Mouse (Mus musculus) right cerebral cortex, postnatal 14 days (tissue): Measurements from ENCODE around the gene Sptbn1.

ENCODE experiments used
- DNase-seq: peaks from one replicate; pipeline ENCODE4 v3.0.0; 2022

The Sptbn1 gene

DNA sequence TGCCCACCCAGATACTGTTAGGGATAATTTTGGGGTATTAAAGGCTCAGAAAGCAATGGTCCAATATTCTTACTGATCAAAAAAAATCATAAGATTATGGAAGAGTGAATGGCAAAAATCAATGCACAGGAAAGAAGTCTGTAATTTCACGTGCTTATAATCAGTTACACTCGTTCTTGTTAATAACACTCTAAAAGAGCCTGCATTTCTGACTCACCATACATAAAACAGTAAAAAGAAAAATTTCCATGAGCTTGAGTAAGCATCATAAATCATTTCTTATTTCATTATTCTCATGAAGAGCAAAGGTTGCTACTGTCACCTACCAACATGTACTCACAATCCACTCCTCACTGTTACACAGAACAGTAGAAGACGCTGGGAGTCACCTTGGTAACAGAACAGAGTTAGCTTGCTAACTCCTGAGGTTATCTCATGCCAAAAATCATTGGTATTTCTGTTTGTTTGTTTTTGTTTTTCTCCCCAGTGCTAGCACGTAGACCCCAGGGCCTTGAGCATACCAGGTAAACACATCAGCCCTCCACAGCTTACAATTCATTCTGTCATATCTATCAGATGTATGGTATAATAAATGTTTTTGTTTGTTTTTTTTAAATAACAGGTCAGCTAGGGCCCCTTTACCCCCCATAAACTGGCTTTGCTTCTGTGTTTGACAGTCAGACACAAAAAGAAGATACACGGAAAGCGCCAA lies 57.7 kb downstream of the Sptbn1 start:
- DNase-seq, result no peak

GRCm38 (mm10) chr11:30209495-30209894 lies 58.5 kb downstream of the Sptbn1 start:
- DNase-seq, result no peak

GRCm38 (mm10) chr11:30204398-30204797 lies 63.6 kb downstream of the Sptbn1 start:
- DNase-seq, result no peak

GRCm38 (mm10) chr11:30200391-30200790 lies 67.6 kb downstream of the Sptbn1 start:
- DNase-seq, result no peak

GRCm38 (mm10) chr11:30198091-30198675 lies 69.8 kb downstream of the Sptbn1 start:
- DNase-seq, result peak; percentile 21

DNA sequence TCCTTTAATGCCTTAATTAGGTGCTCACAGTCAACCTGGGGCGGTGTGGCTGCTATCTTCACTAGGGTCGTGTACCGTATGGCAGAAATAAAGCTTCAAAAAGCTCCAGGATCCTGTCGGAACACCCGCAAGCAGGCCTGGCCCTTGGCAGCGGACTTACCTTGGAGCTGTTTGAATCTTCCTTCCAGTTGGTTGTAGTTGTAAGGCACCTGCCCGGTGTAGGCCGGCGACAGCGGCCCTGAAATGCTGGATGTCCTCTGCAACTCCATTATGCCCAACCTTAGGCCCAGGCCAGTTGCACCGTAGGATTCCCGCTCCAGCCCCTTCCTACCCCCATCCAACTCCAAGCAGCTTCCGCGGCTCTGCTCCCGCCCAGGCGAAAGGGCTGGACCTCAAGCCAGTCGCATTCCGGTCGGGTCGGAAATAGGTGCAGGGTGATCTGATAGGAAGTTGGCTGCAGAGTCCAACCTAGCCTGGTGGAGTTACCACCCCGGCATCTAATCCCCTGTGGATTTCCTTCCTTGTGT lies 70.3 kb downstream of the Sptbn1 start:
- no peak for DNase-seq

DNA sequence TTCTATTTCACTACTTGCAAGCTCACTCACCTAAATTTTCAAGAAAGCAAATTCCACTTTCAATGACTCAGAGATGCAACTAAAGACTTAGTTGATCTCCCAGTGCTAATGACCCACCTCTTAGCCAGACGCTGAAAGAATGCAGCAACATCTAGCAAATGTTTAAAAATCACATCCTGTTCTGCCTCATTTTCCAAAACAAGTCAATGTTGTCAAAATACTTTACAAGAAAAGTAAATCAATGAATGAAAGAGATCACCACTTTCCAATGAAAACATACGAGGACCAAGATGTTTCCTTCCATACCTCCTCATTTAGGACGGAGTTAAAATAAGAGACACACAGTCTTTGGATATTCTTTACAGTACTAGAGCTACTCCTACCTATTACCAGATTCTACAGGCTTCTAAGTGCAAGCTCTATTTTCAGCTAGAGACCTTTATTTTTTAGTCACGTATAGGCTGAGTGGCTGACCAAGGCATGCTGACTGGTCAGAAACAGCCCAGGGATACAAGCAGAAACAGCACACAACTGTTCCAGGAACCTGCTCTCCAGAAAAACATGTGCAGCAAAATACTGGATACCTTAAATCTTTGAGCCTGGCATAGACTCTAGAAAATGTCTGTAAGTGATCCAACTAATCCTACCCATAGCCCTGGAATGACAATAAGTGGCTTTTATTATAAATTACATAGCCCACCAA lies 71.5 kb downstream of the Sptbn1 start:
- DNase-seq, result no peak

DNA sequence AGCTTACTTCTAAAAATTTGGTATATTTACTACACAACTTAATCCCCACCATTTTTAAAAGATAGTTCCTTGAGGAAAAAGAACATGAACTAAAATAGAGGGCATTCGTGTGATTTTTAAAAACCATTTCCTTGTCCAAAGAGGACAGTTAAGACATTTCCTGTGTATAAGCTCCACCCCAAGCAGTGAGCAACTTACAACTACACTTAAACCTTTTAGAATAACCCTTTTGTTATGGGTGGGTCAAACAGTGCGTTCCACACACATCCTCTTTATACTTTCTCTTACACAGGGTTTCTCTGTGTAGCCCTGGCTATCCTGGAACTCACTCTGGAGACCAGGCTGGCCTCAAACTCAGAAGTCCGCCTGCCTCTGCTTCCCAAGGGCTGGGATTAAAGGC lies 72.2 kb downstream of the Sptbn1 start:
- no peak for DNase-seq

DNA sequence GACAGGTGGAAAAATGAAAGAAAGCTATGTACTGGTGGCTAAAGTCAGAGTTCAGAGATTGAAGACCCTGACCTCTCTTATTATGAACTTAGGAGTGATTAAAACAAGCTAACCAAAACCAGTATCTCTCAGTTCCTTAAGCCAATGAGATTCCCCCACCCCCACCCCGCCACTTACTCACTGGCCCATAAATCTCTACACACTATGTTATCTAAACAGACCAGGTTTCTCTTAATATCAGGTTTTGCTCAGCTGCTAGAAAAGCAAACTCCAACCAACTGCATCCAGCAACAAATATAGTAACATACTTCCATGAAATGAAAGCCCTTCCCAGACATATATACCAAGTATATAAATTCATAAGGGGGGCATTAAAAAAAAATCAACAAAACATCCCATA lies 73.2 kb downstream of the Sptbn1 start:
- no peak for DNase-seq

DNA sequence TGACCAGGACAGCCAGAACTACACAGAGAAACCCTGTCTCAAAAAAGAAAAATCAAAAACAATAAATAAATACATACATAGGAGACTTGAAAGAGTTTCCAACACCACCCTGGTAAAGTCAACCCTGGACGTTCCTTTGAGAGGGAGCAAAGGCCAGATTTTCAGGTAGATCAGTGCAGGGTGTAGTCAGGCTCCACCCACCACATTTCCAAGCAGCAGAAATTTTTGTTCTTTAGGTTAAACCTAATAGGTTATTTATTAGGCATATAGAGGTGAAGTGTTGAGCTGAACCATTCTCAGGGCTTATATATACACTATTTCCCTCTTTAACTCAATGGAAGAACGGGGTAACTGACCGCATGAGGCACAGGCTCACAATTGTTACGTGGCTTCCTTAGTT lies 77.0 kb downstream of the Sptbn1 start:
- no peak for DNase-seq

DNA sequence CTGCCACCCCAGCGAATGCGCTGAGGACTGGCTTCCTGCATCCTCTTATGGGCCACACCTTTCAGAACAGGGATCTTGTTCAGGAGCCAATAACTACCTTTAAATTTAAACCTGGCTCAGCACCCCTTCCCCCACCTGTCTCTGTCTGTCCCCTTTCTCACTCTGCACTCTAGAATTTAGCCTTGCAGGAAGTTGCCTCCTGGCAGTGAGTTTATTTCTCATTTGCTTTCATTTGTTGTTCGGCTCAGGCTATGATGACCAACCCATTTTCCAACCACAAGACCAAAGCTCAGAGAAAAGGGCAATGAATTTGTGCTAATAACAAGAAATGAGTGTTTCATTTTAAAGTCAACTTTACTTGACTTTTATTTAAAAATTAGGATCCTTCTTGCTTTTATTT lies 77.9 kb downstream of the Sptbn1 start:
- no peak for DNase-seq

GRCm38 (mm10) chr11:30186902-30187470 lies 81.0 kb downstream of the Sptbn1 start:
- DNase-seq, result no peak

GRCm38 (mm10) chr11:30184527-30184926 lies 83.4 kb downstream of the Sptbn1 start:
- DNase-seq, result no peak

GRCm38 (mm10) chr11:30182716-30183411 lies 85.1 kb downstream of the Sptbn1 start:
- DNase-seq, result no peak

GRCm38 (mm10) chr11:30178193-30178592 lies 89.8 kb downstream of the Sptbn1 start:
- no peak for DNase-seq

GRCm38 (mm10) chr11:30177145-30177840 lies 90.7 kb downstream of the Sptbn1 start:
- DNase-seq, result no peak

GRCm38 (mm10) chr11:30176111-30176510 lies 91.9 kb downstream of the Sptbn1 start:
- DNase-seq, result no peak

DNA sequence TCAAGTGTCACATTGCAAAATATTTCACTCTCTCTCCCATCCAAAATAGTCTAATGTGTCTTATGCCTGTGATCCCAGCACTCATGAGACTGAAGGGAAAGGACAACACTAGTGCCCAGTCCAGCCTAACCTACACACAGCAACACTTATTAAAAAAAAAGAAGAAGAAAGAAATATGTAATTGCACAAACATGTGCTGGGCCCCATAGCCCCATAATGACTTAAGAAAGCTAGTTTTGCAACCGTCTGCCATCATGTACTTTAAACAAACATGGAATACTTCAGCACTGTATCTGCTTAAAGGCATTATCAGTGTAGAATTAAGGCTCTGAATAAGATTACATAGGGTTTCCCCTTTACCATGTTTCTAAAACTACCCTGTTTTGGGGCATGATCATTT lies 92.4 kb downstream of the Sptbn1 start:
- no peak for DNase-seq

DNA sequence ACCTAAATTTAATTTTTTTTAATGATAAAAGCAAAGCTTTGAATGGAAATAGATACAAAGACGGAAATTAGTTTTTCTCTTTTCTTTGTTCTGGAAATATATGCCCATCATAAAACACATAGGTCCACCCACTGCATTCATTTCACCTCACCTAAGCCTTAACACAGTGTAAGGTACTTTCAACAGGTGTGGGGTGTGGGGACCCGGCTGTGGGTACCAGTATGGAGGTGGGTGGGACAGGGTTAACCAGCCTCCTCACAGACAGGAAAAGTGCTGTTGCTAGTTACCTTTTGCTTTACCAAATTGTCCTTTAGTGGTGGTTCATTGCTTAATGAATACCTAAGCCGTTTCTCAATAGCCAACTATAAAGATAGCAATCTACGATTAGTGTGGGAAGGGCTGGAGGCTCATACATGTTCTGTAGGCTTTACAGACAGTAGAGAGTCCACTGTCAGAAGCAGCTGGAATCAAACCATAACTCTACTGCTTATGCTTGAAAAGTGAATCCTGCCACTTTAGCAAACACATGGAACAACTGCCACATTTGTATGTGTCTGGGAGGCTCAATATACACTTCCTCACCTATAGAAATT lies 96.3 kb downstream of the Sptbn1 start:
- DNase-seq, result no peak

DNA sequence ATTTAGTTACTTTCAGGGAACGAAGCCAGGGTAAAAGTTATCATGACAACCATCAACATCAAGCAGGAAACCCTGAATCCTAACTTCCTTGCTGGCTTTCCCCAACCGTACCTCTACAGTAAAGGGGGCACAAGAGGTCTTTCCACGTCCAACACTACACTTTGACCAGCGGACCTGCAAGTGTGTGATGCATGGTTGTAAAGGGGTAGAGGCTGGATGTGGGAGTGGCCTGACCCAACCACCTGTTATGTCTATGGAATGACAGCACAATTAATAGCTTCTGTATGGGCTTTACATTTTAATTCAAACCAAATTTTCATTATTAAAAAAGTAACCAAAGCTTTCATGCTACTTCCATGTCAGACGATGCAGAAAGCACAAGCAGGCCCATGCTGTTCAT lies 96.8 kb downstream of the Sptbn1 start:
- no peak for DNase-seq

- DNase-seq, result no peak
These were observed 101.4 kb downstream of the Sptbn1 start for GRCm38 (mm10) chr11:30166551-30166922.
